Mouse (Mus musculus) thymus, postnatal 4 days (tissue): ENCODE results near the gene F2rl1.
"Not testable (repeated sequence)": the region's sequence is repeated elsewhere in the genome, so short reads cannot be mapped to it uniquely, and the experiment has no call there.

Experiments
- DNase-seq: peaks from one replicate; pipeline ENCODE4 v3.0.0; 2021

F2rl1 gene

GRCm38 (mm10) chr13:95533121-95533520, 8.1 kb upstream of the F2rl1 start:
- DNase-seq = not testable (repeated sequence)

- DNase-seq = no peak
Measured at GRCm38 (mm10) chr13:95531273-95532045, 6.4 kb upstream of the F2rl1 start.

- DNase-seq = no peak
Measured at GRCm38 (mm10) chr13:95529246-95529645, 4.2 kb upstream of the F2rl1 start.

GRCm38 (mm10) chr13:95524424-95524673, 678 bp downstream of the F2rl1 start:
- no peak for DNase-seq

GRCm38 (mm10) chr13:95523659-95524423, 1.2 kb downstream of the F2rl1 start:
- peak; percentile 25 for DNase-seq

- no peak for DNase-seq
Measured at GRCm38 (mm10) chr13:95522176-95522575, 2.9 kb downstream of the F2rl1 start.

- DNase-seq = peak; percentile 32
Measured at GRCm38 (mm10) chr13:95521029-95521428, 4.0 kb downstream of the F2rl1 start.

GRCm38 (mm10) chr13:95514756-95515155, 10.3 kb downstream of the F2rl1 start:
- no peak for DNase-seq

- DNase-seq = no peak
Measured at GRCm38 (mm10) chr13:95510054-95510453, 15.0 kb downstream of the F2rl1 start.

GRCm38 (mm10) chr13:95503279-95503917, 21.6 kb downstream of the F2rl1 start:
- DNase-seq = no peak

GRCm38 (mm10) chr13:95496601-95497000, 28.4 kb downstream of the F2rl1 start:
- DNase-seq = no peak

GRCm38 (mm10) chr13:95494812-95495211, 30.2 kb downstream of the F2rl1 start:
- no peak for DNase-seq

- DNase-seq = no peak
Measured at GRCm38 (mm10) chr13:95493296-95493695, 31.7 kb downstream of the F2rl1 start.

GRCm38 (mm10) chr13:95491327-95491726, 33.7 kb downstream of the F2rl1 start:
- no peak for DNase-seq

- DNase-seq = no peak
Measured at GRCm38 (mm10) chr13:95484664-95485063, 40.4 kb downstream of the F2rl1 start.

- DNase-seq = peak; percentile 83
Measured at GRCm38 (mm10) chr13:95481428-95481827, 43.6 kb downstream of the F2rl1 start.

- DNase-seq = no peak
Measured at GRCm38 (mm10) chr13:95478671-95479413, 46.2 kb downstream of the F2rl1 start, which contains the start of gene S100z. Gene S100z (minus strand): TSS chr13:95478721.

GRCm38 (mm10) chr13:95477173-95477572, 47.9 kb downstream of the F2rl1 start:
- no peak for DNase-seq

GRCm38 (mm10) chr13:95475124-95475523, 49.9 kb downstream of the F2rl1 start:
- DNase-seq = no peak

GRCm38 (mm10) chr13:95474294-95474693, 50.7 kb downstream of the F2rl1 start:
- no peak for DNase-seq

- DNase-seq = peak; percentile 68
Measured at GRCm38 (mm10) chr13:95470970-95471369, 54.1 kb downstream of the F2rl1 start.
